Mouse (Mus musculus): ENCODE data around the gene Gm49711. TPM values are rescaled to one million over a fixed set of nuclear protein-coding genes. Genes with fewer than 3 reads are reported as not detected.
A peak's percentile ranks its signal among the peaks of the same experiment; 100 is the strongest.

Gm49711 gene
- total and polyA plus RNA-seq, 3 experiments = 4.2 TPM; not detected in 2

DNA sequence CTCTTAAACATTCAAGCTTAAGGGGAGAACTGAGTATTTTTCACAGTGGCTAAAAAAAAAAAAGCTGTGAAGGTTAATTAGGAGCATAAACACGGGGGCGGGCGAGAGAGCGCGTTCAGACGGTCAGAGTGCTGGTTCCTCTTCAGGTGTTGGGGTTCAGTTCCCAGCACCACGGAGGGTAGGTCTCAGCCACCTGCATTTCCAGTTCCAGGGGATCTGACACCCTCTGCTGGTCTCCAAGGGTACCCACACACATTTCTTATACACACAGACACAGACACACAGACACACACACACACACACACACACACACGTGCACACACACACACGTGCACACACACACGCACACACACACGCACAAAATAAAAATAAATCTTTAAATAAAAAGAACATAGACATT, 18.1 kb upstream of the Gm49711 start:
- no peak overlapping the region for H3K4me3 ChIP-seq (ENCODE audit: low read depth, low read length)
- H3K27me3 ChIP-seq (ENCODE audit: insufficient read depth, low read length) = peaks cover 16% of the 10 kb centered on the region
- H3K36me3 ChIP-seq (replicated peaks) = no peaks in the 10 kb centered on the region
- no peak for DNase-seq (ENCODE audit: low spot score)
- H3K4me1 ChIP-seq (ENCODE audit: insufficient read depth, low read depth, low read length) = no peaks in the 10 kb centered on the region
- ATAC-seq (ENCODE audit: extremely low read depth, insufficient number of reproducible peaks, low FRiP score, poor library complexity, severe bottlenecking) = no peak
- H3K9me3 ChIP-seq (replicated peaks) = no peaks in the 10 kb centered on the region
- TF ChIP-seq GATA2 (IDR thresholded peaks at IDR 0.05; ENCODE audit: borderline replicate concordance, low read depth, low read length) (no peak), CTCF (IDR thresholded peaks at IDR 0.05; ENCODE audit: low read depth, low read length) (no peak), POLR2AphosphoS5 (IDR thresholded peaks at IDR 0.05; ENCODE audit: insufficient replicate concordance, low read depth, low read length) (no peak), GATA1 (IDR thresholded peaks at IDR 0.05; ENCODE audit: borderline replicate concordance, low read length) (no peak), TAL1 (conservative IDR thresholded peaks at IDR 0.05; ENCODE audit: low read depth, low read length) (no peak)

DNA sequence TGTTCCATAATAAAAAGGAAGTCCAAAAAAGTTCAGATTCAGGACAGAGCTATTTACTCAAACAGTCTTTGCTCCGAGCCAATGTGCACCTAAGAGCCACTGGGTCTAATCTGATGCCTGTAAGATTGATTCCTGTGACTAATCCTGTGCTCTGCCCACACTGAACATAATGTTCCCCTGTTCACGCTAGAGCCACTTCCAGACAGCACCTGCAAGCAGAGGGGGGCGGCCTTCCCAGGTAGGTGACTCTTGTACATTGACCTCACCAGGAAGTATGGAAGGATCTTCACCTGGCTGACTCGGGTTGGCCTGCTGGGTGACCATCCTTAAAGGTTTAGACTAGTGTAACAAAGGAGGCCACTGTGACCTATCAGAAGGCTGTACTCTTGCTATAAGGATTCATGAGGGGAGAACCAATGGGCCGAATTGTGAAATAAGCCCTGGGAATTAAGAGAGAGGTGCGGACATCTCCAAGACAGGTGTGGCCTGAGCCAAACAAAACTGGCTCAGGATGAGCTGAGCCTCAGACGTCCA, 6.3 kb upstream of the Gm49711 start:
- DNase-seq (ENCODE audit: low spot score) (no peak), ATAC-seq (ENCODE audit: extremely low read depth, insufficient number of reproducible peaks, low FRiP score, poor library complexity, severe bottlenecking) (no peak)
- H3K36me3 ChIP-seq (replicated peaks) = no peaks in the 10 kb centered on the region
- TF ChIP-seq CTCF (IDR thresholded peaks at IDR 0.05; ENCODE audit: low read depth, low read length) = no peak
- no peak for TF ChIP-seq POLR2AphosphoS5 (IDR thresholded peaks at IDR 0.05; ENCODE audit: insufficient replicate concordance, low read depth, low read length)
- no peak for TF ChIP-seq GATA1 (IDR thresholded peaks at IDR 0.05; ENCODE audit: borderline replicate concordance, low read length)
- TF ChIP-seq GATA2 (IDR thresholded peaks at IDR 0.05; ENCODE audit: borderline replicate concordance, low read depth, low read length) = no peak
- TF ChIP-seq TAL1 (conservative IDR thresholded peaks at IDR 0.05; ENCODE audit: low read depth, low read length) = no peak
- H3K27me3 ChIP-seq (ENCODE audit: insufficient read depth, low read length) = peaks cover 32% of the 10 kb centered on the region
- H3K4me3 ChIP-seq (ENCODE audit: low read depth, low read length) = no peak overlapping the region
- peaks cover 15% of the 10 kb centered on the region for H3K9me3 ChIP-seq (replicated peaks)
- H3K4me1 ChIP-seq (ENCODE audit: insufficient read depth, low read depth, low read length) = no peaks in the 10 kb centered on the region; the same call in 1 of the 2 replicates

DNA sequence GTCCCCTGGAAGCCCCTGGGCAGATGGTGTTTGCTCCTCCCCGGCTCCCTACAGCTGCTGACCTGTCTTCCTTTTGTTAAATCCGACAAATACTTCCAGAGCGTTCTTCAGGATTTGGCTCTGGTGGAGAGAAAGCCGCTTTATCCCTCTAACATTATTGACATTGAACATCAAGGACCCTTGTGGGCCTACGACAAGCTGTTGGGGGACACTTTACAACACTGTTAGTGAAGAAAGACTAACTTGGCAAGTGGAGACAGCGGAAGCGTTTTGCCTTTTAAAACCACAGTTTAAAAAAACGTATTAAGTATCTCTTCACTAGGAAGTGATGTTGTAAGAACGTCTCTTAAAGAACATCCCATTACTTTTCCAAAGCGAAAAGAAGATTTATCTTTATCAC, 5.5 kb upstream of the Gm49711 start:
- no peak for ATAC-seq (ENCODE audit: extremely low read depth, insufficient number of reproducible peaks, low FRiP score, poor library complexity, severe bottlenecking)
- Histone ChIP-seq H3K27me3 (ENCODE audit: insufficient read depth, low read length) (peaks cover 30% of the 10 kb centered on the region), H3K4me1 (ENCODE audit: insufficient read depth, low read depth, low read length) (peaks cover 4% of the 10 kb centered on the region), H3K9me3 (replicated peaks) (peaks cover 15% of the 10 kb centered on the region), H3K36me3 (replicated peaks) (no peaks in the 10 kb centered on the region), H3K4me3 (ENCODE audit: low read depth, low read length) (no peak overlapping the region)
- TF ChIP-seq GATA1 (IDR thresholded peaks at IDR 0.05; ENCODE audit: borderline replicate concordance, low read length) = no peak
- TF ChIP-seq CTCF (IDR thresholded peaks at IDR 0.05; ENCODE audit: low read depth, low read length) = no peak
- no peak for TF ChIP-seq POLR2AphosphoS5 (IDR thresholded peaks at IDR 0.05; ENCODE audit: insufficient replicate concordance, low read depth, low read length)
- TF ChIP-seq GATA2 (IDR thresholded peaks at IDR 0.05; ENCODE audit: borderline replicate concordance, low read depth, low read length) = no peak
- TF ChIP-seq TAL1 (conservative IDR thresholded peaks at IDR 0.05; ENCODE audit: low read depth, low read length) = no peak
- no peak for DNase-seq (ENCODE audit: low spot score)

DNA sequence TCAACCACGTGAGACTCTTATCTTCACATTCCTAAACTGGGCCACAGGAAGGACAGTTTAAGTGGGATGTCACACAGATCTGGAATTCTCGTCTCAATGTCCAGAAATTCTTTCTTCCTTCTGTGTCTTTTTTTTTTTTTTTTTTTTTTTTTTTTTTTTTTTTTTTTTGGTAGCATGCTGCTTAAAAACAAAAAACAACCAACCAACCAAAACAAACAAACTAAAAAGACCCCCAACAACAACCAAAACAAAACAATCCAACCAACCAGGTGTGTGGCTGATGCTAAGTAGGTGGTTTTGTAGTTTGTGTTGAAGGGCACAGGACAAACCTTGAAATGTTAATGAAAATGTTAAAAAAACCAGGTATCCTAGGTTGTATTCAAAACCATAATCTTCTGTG, 1.4 kb upstream of the Gm49711 start:
- no peak for TF ChIP-seq POLR2AphosphoS5 (IDR thresholded peaks at IDR 0.05; ENCODE audit: insufficient replicate concordance, low read depth, low read length)
- TF ChIP-seq GATA2 (IDR thresholded peaks at IDR 0.05; ENCODE audit: borderline replicate concordance, low read depth, low read length) = no peak
- no peak for TF ChIP-seq TAL1 (conservative IDR thresholded peaks at IDR 0.05; ENCODE audit: low read depth, low read length)
- no peak for TF ChIP-seq CTCF (IDR thresholded peaks at IDR 0.05; ENCODE audit: low read depth, low read length)
- TF ChIP-seq GATA1 (IDR thresholded peaks at IDR 0.05; ENCODE audit: borderline replicate concordance, low read length) = no peak
- Histone ChIP-seq H3K4me1 (ENCODE audit: insufficient read depth, low read depth, low read length) (peaks cover 20% of the 10 kb centered on the region), H3K4me3 (ENCODE audit: low read depth, low read length) (no peak overlapping the region), H3K9me3 (replicated peaks) (peaks cover 15% of the 10 kb centered on the region), H3K27me3 (ENCODE audit: insufficient read depth, low read length) (peaks cover 14% of the 10 kb centered on the region), H3K36me3 (replicated peaks) (peaks cover 23% of the 10 kb centered on the region)
- ATAC-seq (ENCODE audit: extremely low read depth, insufficient number of reproducible peaks, low FRiP score, poor library complexity, severe bottlenecking) = no peak
- no peak for DNase-seq (ENCODE audit: low spot score)

DNA sequence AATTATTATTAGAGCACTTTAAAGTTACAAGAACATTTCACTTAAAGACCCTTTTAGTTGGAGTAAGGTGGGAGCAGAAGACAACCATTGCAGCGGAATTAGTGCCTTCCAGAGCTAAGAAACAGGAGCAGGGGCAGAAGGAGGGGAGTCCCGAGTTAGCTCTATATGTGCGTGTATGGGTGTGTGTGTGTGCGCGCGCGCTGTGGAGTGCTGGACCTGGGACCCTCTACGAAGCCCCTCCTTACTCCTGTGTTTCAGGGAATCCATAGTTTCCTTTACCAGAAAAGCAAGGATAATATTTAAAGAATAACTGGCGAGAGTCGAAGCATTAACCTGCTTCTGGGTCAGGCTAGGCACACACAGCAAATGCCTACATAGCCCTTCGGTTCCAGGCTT, 662 bp upstream of the Gm49711 start:
- Histone ChIP-seq H3K36me3 (replicated peaks) (peaks cover 30% of the 10 kb centered on the region), H3K27me3 (ENCODE audit: insufficient read depth, low read length) (peaks cover 8% of the 10 kb centered on the region; the same call in 1 of the 2 replicates), H3K9me3 (replicated peaks) (peaks cover 15% of the 10 kb centered on the region), H3K4me3 (ENCODE audit: low read depth, low read length) (peak overlapping the region; percentile 88), H3K4me1 (ENCODE audit: insufficient read depth, low read depth, low read length) (peaks cover 20% of the 10 kb centered on the region)
- ATAC-seq (ENCODE audit: extremely low read depth, insufficient number of reproducible peaks, low FRiP score, poor library complexity, severe bottlenecking) (no peak), DNase-seq (ENCODE audit: low spot score) (peak; percentile 28)
- TF ChIP-seq GATA2 (IDR thresholded peaks at IDR 0.05; ENCODE audit: borderline replicate concordance, low read depth, low read length) = no peak

DNA sequence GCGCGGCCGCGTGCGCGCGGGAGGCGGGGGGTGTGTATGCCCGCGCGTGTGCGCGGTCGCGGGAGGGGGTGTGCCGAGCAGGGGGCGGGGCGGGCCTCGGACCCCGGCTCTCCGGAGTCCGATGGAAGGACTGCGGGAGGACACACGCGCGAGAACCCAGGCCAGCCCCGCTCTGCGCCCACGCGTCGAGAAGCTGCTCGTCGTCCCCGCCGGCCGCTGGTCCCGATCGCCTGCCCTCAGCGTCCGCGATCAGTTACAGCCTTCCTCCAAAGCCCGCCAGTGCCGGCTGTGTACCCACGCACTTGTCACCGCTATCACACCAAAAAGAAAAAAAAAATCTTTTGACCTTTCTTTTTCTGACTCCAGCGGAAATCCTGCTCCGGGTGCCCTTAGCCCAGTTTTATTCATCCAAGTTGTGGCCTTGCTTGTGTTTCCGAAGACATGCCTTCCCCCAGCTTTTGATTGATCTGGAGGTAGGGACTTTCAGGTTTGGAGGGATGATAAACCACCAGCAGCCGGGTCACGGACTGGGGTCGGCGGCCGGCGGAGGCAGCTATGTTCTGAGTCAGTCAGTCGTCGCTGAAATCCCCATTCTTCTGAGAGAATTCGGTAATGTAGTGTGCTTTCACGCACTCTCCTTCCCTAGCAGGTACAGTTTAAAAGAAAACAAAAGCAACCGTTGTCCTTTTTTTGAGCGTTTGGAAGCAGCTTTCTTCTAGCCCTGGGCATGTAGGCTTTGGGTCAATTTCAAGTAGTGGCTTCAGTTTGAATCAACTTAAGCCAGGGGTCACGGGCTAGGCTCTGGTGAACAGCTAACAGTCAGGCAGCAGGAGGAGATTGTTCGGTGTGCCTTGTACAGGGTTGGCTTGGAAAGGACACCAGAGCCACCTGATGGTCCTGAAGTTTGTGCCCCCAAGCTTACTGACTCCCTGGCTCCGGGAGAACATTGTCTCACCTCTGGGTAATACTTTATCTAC, 816 bp downstream of the Gm49711 start:
- Histone ChIP-seq H3K9me3 (replicated peaks) (peaks cover 8% of the 10 kb centered on the region), H3K36me3 (replicated peaks) (peaks cover 42% of the 10 kb centered on the region), H3K27me3 (ENCODE audit: insufficient read depth, low read length) (peaks cover 3% of the 10 kb centered on the region; the same call in 1 of the 2 replicates), H3K4me1 (ENCODE audit: insufficient read depth, low read depth, low read length) (peaks cover 20% of the 10 kb centered on the region), H3K4me3 (ENCODE audit: low read depth, low read length) (peak overlapping the region; percentile 88)
- no peak for ATAC-seq (ENCODE audit: extremely low read depth, insufficient number of reproducible peaks, low FRiP score, poor library complexity, severe bottlenecking)
- peak; percentile 25 for DNase-seq (ENCODE audit: low spot score)
- no peak for TF ChIP-seq CTCF (IDR thresholded peaks at IDR 0.05; ENCODE audit: low read depth, low read length)
- TF ChIP-seq POLR2AphosphoS5 (IDR thresholded peaks at IDR 0.05; ENCODE audit: insufficient replicate concordance, low read depth, low read length) = no peak
- no peak for TF ChIP-seq GATA2 (IDR thresholded peaks at IDR 0.05; ENCODE audit: borderline replicate concordance, low read depth, low read length)
- TF ChIP-seq TAL1 (conservative IDR thresholded peaks at IDR 0.05; ENCODE audit: low read depth, low read length) = no peak
- no peak for TF ChIP-seq GATA1 (IDR thresholded peaks at IDR 0.05; ENCODE audit: borderline replicate concordance, low read length)

Data from G1E (cell line).